Mouse (Mus musculus) cortical plate, adult 2 months (tissue): Measurements from ENCODE around the gene Tubb3.

Source experiments
- CTCF ChIP-seq: fragments of 200-500 bp; IDR thresholded peaks from 2 replicates; pipeline ENCODE4 v1.5.1; 2011; ENCODE audit warnings: mild to moderate bottlenecking, control low read depth, low read length; ENCODE audit not compliant: insufficient read depth; ENCODE audit errors: extremely low read depth
- POLR2A ChIP-seq: fragments of 200-500 bp; IDR thresholded peaks from 2 replicates; pipeline ENCODE4 v1.6.1; 2011; ENCODE audit warnings: mild to moderate bottlenecking, low read length, control low read depth; ENCODE audit not compliant: insufficient read depth; ENCODE audit errors: extremely low read depth

- TF ChIP-seq CTCF (no peak), POLR2A (no peak)
Observed at GRCm38 (mm10) chr8:123420525-123421281, 9.5 kb downstream of the Tubb3 start.
